Mouse (Mus musculus) common myeloid progenitor, adult 5-6 weeks (primary cell): Measurements from ENCODE around the gene Sptlc2. TPM values are rescaled to one million over a fixed set of nuclear protein-coding genes. Genes with fewer than 3 reads are reported as not detected.
A peak's percentile ranks its signal among the peaks of the same experiment; 100 is the strongest.

Source experiments
- ATAC-seq: replicated peaks from 2 replicates; pipeline ENCODE4 v1.8.0; 2016; ENCODE audit warnings: low read depth, mild to moderate bottlenecking, moderate TSS enrichment, inconsistent platforms; ENCODE audit not compliant: poor library complexity, severe bottlenecking
- total RNA-seq: library from RNA; stranded (forward); fragments of 200-1000, 187-1606 nt; gene quantifications from 2 replicates; pipeline ENCODE4 v1.2.3, GENCODE M21; 2017

Sptlc2 gene
- total RNA-seq: 70.8 and 79.8 TPM in 2 replicates

DNA sequence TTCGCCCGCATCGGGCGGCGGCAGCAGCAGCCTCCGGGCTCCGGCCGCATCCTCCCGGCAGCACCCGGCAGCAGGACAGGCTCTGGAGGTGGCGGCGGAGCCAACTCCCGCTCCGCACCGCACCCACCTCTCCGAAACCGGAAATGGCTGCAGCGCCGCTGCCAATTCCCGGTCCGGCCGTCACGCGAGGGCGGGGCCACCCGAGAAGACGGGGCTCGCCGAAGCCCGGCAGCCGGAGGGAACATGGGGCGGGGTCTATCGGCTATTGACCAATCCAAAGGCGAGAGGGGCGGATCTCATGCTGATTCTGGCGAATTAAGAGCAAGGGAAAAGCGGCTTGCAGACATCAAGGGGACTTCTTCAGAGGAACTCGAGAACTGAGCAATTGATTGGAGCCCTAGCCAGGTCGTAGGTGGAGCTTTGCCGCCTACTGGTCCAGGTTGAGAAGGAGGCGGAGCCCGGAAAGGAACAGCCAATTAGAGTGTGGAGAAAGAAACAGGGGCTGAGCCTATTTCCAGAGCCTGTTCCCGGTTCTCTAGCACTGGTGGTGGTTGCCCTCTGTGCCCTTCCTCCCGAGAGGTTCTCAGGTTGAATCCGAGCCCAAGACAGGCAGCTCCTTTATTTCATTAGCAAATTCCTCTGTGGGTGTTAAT lies at the start of gene Sptlc2:
Gene Sptlc2, minus strand, starts transcription at position 234 of the 653 bp plus-strand sequence.
- peak; percentile 95 for ATAC-seq

DNA sequence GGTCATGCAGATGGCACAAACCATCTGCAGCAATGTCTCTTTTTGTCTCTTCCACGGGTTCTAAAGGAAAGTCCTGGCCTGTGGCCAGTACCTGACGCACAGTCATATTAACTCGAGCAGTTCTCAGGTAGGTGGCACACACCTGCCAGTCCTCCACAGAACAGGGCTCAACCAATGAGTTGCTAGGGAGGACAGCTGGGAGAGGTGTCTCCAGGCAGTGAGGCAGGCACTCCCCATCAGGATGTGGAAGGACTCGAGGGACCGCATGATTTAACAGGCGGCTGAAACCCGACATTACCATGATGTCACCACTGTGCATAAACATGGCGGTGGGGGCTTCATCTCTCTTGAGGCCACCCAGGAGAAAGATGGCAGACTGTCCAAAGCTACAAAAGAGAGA lies 40.7 kb upstream of the Sptlc2 start:
- no peak for ATAC-seq

DNA sequence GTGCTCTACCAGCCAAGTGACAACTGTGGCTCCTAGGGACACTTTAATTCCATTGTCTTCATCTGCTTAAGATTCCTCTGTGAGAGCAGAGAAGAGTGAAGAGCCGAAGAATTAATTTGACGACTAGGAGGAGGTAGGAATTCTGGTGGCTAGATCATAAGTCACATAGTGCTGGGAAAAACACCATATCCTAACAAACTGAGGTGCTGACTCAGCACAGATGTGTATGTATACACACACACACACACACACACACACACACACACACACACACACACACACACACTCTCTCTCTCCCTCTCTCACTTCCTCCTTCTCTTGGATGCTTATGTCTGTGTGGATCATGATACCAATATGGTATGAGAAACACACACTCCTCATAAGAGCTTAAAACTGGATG lies 40.1 kb upstream of the Sptlc2 start:
- no peak for ATAC-seq

DNA sequence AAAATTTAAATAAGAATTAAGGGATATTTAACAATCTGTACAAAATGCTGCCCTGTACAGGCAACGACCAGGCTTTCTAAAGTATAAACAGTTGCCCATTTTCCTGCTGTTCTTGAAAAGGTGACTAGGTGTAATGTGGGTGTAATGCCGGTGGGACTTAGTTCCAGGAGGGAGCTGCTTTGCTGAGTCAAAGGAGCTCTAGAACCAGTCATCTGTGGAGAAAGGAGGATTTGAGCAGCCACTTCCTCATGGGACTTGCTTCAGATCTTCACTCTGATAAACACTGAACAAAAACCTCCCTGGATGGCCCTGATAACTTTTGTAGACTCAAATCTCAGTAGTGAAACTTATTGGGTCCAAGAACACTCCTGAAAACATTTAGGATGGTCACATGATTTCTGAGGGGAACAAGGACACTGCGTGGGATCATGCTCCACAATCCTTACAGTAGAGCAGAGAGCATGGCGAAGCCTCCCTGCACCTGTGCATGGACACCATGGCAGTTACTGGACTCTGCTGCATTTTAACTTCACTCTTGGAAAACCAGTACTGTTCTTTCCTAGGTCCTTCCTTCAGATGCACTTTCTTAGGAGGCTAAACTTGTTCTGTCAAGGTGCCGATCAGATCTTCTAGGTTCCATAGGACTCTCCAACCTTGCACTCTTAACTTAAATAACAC lies 38.3 kb upstream of the Sptlc2 start:
- ATAC-seq: no peak

DNA sequence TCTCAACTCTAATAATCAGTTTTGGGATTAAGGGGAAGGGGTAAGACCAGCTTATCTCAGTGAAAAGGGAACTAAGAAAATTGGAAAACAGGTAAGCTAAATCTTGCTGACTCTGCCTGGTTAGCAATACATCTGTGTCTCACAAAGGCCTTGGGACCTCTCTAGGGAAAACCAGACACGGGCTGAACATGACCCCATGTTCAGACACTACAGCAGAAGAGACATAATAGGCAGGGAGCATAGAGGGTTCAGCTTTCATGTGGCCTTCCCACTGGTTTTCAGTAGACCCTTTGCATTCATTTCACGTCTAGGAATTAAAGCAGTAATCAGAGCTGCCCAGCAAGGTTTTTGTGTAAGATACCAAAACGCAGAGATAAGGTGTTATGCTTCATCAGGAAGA lies 36.4 kb upstream of the Sptlc2 start:
- no peak for ATAC-seq

DNA sequence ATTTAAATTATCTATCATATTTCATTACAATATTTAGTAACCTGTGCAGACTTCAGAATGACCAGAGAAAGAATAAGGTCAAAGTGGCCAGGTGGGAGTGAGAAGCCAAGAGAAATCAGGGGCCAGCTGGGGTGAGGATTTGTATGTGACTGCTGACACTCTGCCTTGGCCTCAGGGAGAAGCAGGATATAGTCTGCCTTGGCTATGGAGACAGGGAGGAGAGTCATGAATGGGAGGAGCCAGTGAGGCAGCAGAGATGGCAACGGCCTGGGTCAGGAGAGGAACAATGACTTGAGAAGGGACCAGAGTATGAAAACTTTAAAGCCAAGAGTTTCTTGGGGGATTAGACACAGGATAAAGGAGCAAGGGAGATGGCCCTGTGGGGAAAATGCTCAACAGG lies 35.5 kb upstream of the Sptlc2 start:
- ATAC-seq: no peak; the same call in 1 of the 2 replicates

DNA sequence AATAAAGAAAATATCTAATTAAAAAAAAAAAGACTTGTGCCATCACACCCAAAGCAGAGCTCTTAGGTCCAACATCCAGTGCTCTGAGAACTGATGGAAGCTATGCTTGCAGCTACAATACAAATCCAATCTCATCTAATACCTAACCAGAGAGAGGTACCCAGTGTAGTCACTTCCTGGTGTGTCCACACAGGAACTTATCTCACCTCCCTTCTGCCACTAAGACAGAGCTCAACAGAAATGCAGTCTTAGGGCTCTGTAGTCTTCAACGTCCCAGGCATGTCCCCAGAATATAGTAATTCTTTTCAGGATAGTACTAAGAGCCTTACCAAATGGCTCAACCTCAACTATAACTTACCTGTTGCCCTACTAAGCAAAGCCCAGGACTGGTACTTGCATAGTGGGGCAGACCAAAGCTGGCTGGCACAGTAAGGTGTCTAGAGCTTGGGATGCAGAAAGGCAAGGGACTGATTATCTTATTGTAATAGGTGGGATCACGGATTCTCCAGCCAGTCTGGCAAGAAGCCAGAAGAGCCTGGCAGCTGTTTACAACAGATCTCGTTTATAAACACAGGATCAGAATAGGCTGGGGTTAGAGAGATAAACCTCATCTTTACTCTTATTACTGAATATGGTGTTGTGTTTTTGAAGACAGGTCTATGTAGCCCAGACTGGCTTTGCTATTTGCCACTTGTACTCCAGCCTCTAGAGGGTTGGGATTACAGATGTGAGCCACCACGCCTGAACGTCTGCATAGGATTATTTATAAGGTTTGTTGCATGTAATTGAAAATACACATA lies 33.8 kb upstream of the Sptlc2 start:
- peak; percentile 37 for ATAC-seq

DNA sequence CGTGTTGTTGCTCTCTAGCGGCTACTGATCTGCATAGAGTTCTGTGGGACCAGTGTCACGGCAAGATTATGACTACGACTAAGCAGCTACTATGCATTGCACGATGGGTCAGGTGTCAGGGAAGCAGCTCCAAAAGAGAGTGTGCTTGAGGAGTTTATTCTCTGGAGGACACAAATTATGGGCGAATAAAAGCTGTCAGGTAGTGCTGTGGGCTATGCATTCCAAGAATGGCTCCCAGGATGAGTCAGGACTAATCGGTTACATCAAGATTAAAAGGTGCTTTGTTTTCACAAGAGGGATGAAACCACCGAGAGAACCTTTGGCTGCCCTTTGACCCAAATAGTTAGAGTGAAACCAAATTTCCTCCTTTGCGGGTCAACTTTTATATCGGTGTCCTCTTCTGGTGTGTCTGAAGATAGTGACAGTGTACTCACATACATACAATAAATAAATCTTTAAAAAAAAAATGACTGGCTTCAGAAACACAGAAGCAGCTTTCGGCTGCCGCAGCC lies 31.9 kb upstream of the Sptlc2 start:
- no peak for ATAC-seq

DNA sequence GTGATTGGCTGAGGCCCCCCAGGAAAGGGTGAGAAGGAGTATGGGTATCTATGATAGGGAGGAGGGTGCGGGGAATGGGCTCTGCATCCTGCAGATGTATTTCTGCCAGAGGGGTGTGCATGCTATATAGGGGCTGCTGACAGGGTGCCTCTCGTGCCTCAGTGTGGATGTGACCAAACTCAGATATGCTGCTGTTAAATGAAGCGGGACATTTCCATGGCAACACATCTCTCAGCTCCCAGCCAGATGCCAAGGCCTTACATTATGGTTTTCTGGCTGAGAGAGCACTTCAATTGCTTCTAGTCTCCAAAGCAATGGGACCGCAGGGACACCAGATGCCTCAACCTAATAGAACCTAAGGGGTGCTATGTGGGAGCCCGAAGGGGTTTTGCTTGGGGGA lies 30.8 kb upstream of the Sptlc2 start:
- ATAC-seq: no peak

DNA sequence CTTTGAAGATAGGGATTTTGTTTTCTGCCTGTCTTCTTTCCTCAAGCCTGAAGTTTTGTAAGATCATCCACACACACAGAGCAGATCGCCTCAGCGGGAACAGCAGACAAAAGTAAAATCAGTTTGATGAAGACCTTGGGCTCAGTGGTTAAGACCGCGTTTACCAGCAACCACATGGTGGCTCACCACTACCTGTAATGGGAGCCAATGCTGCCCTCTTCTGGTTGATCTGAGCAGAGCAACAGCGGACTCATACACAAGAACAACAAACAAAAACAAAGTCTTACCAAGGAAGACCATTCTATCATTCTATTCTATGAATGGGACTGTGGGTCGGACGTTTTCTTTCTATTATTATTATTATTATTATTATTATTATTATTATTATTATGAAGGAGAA lies 28.5 kb upstream of the Sptlc2 start:
- ATAC-seq: peak; percentile 78

DNA sequence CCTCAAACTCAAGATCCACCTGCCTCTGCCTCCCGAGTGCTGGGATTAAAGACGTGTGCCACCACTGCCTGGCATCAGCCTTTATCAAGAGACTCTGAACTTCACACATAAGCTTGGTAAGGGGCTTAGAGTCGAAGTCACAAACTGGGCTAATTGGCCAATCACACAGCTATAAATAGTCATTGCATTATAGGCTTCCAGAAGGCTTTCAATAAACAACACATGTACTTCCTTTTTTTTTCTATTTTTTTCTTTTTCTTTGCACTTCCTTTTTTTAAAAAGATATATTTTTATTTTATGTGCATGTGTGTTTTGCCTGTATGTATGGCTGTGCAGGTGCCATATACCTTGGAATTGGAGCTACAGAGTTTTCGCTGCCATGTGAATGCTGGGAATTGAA lies 27.2 kb upstream of the Sptlc2 start:
- peak; percentile 43 for ATAC-seq

DNA sequence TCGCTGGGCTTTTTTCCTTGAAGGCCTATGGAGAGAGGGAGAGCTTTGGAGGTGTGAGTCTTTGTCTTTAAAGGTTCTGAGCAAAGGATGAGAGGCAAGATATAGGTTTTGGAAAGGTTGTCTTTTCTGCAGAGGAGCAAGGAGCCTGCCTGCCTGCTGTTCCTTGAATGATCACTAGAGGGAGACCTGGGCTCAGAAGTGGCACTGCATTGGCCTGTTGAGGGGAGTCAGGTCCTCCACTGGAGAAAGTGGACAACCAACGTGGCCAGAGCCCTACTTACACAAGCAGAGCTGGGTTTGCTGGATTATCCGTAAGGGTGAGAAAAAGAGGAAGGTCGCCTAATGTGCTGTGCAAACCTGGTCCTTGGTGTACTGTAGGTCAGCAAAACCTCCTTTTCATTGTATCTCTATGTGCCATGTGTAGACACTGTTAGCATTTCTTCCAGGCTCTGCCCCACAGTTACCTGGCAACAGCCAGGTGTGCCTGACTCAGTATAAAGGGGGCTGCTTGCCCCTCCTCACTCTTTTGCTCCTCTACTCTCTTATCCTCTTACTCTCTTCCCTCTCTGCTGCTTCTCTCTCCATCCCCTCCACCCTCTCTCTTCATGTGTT lies 25.1 kb upstream of the Sptlc2 start:
- peak; percentile 70 for ATAC-seq

DNA sequence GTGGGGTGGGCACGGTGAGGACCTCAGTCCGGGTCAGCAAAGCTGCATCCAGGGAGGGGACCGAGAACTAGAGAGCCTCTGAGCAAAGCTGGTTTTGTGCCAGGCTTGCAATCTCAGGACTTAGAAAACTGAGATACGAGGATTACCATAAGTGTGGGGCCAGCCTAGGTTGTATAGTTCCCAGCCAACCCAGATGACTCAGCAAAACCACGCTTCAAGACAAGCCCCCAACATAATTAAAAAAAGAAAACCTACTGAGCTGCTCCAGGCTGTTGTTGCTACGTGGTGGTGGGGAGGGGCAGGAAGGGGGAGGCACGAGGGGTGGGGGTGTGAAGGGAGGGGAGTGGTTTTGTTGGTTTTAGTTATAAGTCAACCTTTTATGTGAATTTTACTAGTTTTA lies 22.8 kb upstream of the Sptlc2 start:
- peak; percentile 22; the same call in 1 of the 2 replicates for ATAC-seq

DNA sequence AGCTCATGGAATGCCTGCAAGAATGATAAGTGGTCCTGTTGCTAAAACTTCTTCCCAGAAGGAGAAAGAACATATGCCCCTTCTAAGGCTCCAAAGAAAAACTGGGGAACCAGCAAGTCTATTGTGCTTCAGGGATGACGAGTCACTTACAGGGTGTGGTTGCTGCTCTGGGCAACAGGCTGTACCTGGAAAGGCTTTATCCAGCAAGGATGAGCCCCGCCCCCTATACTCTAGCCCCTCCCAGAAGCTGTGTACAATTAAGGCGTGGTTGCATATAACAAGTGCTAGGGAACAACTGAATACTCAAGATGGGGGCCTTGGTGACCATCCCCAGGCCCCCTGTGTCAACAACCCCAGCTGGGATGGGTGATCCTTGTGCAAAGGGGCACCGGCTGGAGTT lies 21.0 kb upstream of the Sptlc2 start:
- ATAC-seq: no peak

DNA sequence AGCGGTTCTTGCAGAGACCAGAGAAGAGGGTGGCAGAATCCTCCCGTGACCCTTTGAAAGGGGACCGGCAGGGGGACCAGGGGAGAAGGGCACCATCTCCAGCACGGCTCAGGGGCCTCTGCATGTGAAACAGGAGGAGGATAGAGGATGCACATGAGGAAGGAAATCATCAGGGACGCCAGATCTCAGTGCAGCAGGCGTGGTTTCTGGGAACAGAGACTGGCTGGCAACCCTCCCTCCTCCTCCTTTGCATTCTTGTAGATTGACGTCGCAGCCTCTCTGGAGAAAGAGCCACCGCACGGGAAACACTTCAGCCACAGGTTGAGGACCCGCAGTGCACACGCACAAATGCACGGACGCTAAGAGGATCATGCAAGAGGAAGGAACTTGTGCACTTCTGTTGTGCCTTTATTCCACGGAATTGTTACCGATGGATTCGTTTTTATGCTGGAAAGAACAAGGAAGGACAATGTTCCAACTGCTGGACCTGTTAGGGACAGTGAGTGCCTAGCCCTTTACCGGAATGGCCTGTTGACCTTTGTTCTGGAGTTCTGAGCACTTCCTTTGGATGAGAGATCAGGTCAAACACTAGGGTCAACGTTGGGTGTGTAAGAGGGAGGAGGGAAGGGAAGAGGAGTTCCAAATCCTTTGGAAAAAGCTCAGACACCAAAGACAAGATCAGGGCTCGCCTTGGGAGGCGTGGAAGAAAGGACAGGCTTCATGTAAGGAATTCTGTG lies 19.9 kb upstream of the Sptlc2 start:
- peak; percentile 81 for ATAC-seq

DNA sequence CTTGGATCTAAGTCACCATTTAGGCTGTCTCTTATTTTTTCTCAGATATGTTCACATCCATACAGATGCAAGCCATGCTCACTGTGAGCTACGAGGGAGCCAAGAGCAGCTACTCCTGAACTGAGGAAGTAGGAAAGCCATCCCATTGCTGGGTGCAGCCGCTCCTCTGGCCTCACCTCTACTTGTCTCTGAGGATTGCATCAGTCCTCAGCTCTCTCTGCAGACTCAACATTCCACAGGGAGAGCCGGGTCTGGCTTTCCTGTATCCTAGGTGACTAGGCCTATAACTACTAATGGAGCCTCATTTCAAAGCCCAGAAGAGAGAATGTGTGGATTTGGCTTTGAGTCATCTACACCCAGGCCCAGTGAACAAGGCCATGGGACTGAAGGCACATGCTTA lies 17.6 kb upstream of the Sptlc2 start:
- no peak for ATAC-seq

DNA sequence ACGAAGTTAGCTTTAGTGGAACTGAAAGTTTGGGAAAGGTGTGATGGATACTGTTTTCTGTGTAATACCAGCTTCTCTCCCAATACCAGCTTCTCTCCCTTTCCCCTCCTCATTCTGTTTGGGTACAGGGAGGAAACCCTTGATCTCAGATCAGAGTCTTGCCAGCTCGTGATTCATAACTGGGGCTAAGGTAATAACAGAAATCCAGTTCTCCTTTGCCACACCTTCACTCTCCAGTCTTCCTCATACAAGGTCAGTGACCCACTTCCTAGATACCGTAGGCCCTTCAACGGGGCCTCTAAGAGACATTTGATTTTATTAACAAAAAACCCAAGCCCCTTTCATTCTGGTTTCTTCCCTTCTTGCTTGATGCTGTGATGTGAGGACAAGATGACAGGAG lies 17.0 kb upstream of the Sptlc2 start:
- ATAC-seq: no peak

DNA sequence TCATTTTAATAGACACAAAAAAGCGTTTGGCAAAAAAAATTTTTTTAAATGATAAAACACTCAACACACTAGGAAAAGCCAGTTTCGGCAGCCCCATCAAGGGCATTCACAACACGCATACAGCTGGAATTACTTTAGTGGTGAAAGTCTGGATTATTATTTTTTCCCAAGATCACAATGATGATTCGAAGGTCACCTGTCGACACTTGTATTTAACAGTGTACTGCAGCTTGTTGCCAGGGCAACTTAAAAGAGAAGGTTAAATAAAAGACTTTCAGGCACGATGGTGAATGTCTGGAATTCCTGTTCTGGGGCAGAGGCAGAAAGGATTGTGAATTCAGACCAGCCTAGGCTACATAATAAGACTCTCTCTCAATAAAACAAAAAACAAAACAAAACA lies 13.7 kb upstream of the Sptlc2 start:
- no peak for ATAC-seq

DNA sequence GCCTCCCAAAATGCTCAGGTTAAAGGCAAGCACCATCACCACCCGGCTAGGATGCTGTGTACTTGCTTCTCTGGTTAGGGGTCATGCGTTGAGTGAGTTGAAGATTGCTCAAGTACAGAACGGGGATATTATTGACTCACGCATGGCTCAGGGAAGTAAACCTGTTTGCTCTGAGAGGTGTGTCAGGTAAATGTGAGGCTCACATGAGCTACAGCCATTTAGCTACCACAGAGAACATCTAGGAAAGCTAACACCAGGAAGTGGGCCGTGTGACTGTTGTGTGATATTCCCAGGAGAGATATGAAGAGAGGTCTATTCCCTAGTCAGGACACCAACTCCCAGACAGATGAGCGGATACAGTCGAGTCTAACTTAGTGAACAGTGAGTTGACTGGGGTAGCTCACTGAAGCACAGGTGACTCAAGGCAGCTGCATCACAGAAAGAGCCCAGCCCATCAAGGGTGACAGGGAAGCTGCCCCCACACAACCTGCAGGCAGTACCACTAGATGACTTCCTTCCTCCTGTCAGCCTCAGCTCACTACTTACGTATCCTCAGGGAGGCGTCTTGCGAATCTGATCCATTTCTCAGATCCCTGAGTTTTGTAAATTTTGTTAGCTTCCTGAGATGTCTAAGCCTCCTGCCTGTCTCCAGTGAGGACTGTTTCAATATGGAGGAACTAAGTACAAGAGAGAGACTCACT lies 11.1 kb upstream of the Sptlc2 start:
- peak; percentile 58; the same call in 1 of the 2 replicates for ATAC-seq
